Mouse (Mus musculus) testis, adult 2 months (tissue): ENCODE measurements around the gene Med12l.

Source experiments
- CTCF ChIP-seq: fragments of 200-500 bp; IDR thresholded peaks from 2 replicates; pipeline ENCODE4 v1.5.1; 2012; ENCODE audit warnings: low read depth, mild to moderate bottlenecking, inconsistent platforms, low read length, moderate library complexity; ENCODE audit not compliant: control insufficient read depth, insufficient read depth, insufficient replicate concordance
- POLR2A ChIP-seq: fragments of 200-500 bp; IDR thresholded peaks from 2 replicates; pipeline ENCODE4 v1.6.1; 2012; ENCODE audit warnings: low read depth, mild to moderate bottlenecking, inconsistent platforms, low read length, moderate library complexity; ENCODE audit not compliant: control insufficient read depth

DNA sequence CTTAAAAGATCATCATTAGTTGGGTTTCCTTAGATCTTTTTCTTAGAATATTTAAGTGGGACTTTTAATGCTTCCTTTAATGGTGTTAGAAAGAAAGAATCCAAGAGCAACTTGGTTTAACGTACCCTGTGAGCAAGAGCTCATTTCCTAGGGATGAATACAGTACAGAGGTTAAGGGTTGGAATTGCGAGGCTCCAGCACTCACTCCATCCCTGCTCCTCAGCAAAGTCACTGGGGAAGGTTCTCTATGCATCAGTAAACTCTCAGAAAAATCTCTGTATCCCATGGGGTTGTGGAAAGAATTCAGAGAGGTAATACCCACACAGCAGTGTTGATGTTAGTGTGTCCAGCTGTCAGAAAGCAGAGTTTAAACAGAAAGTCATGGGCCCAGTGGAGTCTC lies 134.5 kb downstream of the Med12l start:
- TF ChIP-seq CTCF (no peak), POLR2A (no peak)
